In the genomic region with DNA sequence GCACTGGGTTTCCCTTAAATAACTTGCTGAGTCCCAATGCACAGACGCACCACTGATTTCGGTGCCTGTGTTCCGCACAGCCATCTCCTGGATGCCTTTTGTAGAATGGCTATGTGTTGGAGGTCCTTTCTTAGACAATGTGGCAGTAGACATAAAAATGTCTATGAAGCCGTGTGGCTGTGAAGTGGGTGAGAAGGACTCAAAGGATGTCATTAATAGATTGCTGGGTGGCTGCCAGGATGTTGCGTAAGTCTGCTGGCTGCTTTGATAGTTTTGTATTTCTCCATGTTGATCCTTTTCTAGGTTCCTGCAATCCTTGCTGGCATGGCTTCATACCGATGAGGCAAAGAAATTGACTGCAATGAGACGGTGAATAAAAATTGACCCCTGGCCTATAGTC, we compare ENCODE assay signal across 9 mouse cellular contexts.
A peak's percentile ranks its signal among the peaks of the same experiment; 100 is the strongest.
DNase-seq lines count a peak whose midpoint lies in the region; ATAC-seq lines count a peak whose summit lies in the region.
"Had no signal": no experiment of that assay in that cellular context is flagged by ENCODE, and none has a peak within 500 bp of the region (broad histone marks: within the 10 kb centered on the region; RNA-seq: fewer than 3 reads in every experiment).

No protein-coding gene starts in this region.

- H3K4me2 ChIP-seq in kidney, embryonic 16.5 days (replicated peaks; ENCODE audit: low read depth, low read length) = no peak overlapping the region
- H3K4me2 ChIP-seq in forebrain, embryonic 13.5 days = no peak overlapping the region
- H3K4me2 ChIP-seq: limb, embryonic 12.5 days had no signal

- no peak for ATAC-seq in kidney, embryonic 16.5 days (ENCODE audit: low FRiP score, low TSS enrichment)
- no peak for ATAC-seq in forebrain, embryonic 13.5 days

- no peaks in the 10 kb centered on the region for H3K9me3 ChIP-seq in kidney, embryonic 16.5 days (ENCODE audit: low read length)
- no peaks in the 10 kb centered on the region for H3K9me3 ChIP-seq in forebrain, embryonic 13.5 days (replicated peaks)
- H3K9me3 ChIP-seq: limb, embryonic 12.5 days had no signal

- peak; percentile 68 for DNase-seq in kidney, postnatal 10 days
- DNase-seq in adrenal gland, postnatal 10 days = peak; percentile 79
- peak; percentile 70 to 88 for DNase-seq in heart, adult 9 months (ENCODE audit: low spot score in 2 of 2)
- peak; percentile 80 for DNase-seq in lung, postnatal 10 days
- DNase-seq in yolk sac, embryonic 10.5 days (ENCODE audit: low spot score) = no peak
- no peak for DNase-seq in spleen, adult 18-20 months

- H3K27me3 ChIP-seq in kidney, embryonic 16.5 days (ENCODE audit: insufficient read depth, low read length) = no peaks in the 10 kb centered on the region
- H3K27me3 ChIP-seq in forebrain, embryonic 13.5 days = no peaks in the 10 kb centered on the region
- H3K27me3 ChIP-seq: limb, embryonic 12.5 days had no signal

- H3K4me3 ChIP-seq in kidney, embryonic 16.5 days (ENCODE audit: low read length) = no peak overlapping the region
- no peak overlapping the region for H3K4me3 ChIP-seq in forebrain, embryonic 13.5 days
- H3K4me3 ChIP-seq: limb, embryonic 12.5 days had no signal

- no peak overlapping the region for H3K27ac ChIP-seq in kidney, embryonic 16.5 days (ENCODE audit: low read length)
- H3K27ac ChIP-seq in forebrain, embryonic 13.5 days = no peak overlapping the region
- H3K27ac ChIP-seq: limb, embryonic 12.5 days had no signal

- no peak overlapping the region for H3K9ac ChIP-seq in kidney, embryonic 16.5 days (replicated peaks; ENCODE audit: low read length)
- H3K9ac ChIP-seq in forebrain, embryonic 13.5 days = no peak overlapping the region
- H3K9ac ChIP-seq: limb, embryonic 12.5 days had no signal

- no peaks in the 10 kb centered on the region for H3K4me1 ChIP-seq in kidney, embryonic 16.5 days (ENCODE audit: insufficient read depth, low read length)
- no peaks in the 10 kb centered on the region for H3K4me1 ChIP-seq in forebrain, embryonic 13.5 days
- H3K4me1 ChIP-seq: limb, embryonic 12.5 days had no signal

- H3K36me3 ChIP-seq in kidney, embryonic 16.5 days (ENCODE audit: insufficient read depth, low read length) = no peaks in the 10 kb centered on the region
- no peaks in the 10 kb centered on the region for H3K36me3 ChIP-seq in forebrain, embryonic 13.5 days (ENCODE audit: poor library complexity, severe bottlenecking)
- H3K36me3 ChIP-seq: limb, embryonic 12.5 days had no signal

- 76% methylated on average over 7 of the region's 7 CpGs for WGBS in kidney, embryonic 16.5 days
- WGBS in forebrain, embryonic 13.5 days = 81% methylated on average over 7 of the region's 7 CpGs

Comparison
In these comparisons a context has a peak if more than half of its experiments do, and no peak if none do; other contexts are left out.
1. DNase-seq: peak in kidney, postnatal 10 days (single experiment), adrenal gland, postnatal 10 days (single experiment), heart, adult 9 months (2 of 2) and lung, postnatal 10 days (single experiment); none in yolk sac, embryonic 10.5 days (single experiment) and spleen, adult 18-20 months (0 of 2).